26 mouse cellular contexts compared by ENCODE assay signal in genomic region chr11:100140966-100141365, GRCm38 (mm10). TPM values are rescaled to one million over a fixed set of nuclear protein-coding genes. Genes with fewer than 3 reads are reported as not detected.
A peak's percentile ranks its signal among the peaks of the same experiment; 100 is the strongest.
DNase-seq lines count a peak whose midpoint lies in the region; ATAC-seq lines count a peak whose summit lies in the region.
"Had no signal": no experiment of that assay in that cellular context is flagged by ENCODE, and none has a peak within 500 bp of the region (broad histone marks: within the 10 kb centered on the region; RNA-seq: fewer than 3 reads in every experiment).

No protein-coding gene starts in this region.

- H3K27me3 ChIP-seq in stomach, embryonic 15.5 days (replicated peaks): peaks cover 13% of the 10 kb centered on the region; the same call in 1 of the 2 replicates

- 71% methylated on average over 21 of the region's 21 CpGs for WGBS in stomach, embryonic 15.5 days

- H3K4me1 ChIP-seq in stomach, embryonic 15.5 days: peaks cover 10% of the 10 kb centered on the region; the same call in 1 of the 2 replicates

- no peaks in the 10 kb centered on the region for H3K9me3 ChIP-seq in stomach, embryonic 15.5 days

- no peak for ATAC-seq in stomach, embryonic 15.5 days (ENCODE audit: insufficient read depth, low FRiP score, low read depth)
- ATAC-seq: forebrain, embryonic 14.5 days; liver, postnatal 0 days had no signal

- peak overlapping the region; percentile 32; the same call in 1 of the 2 replicates for H3K27ac ChIP-seq in stomach, embryonic 15.5 days
- H3K27ac ChIP-seq: hindbrain, embryonic 14.5 days had no signal

- 0 out of 2 replicates have a peak overlapping the region, but pooled peaks have one; percentile 23 for H3K4me2 ChIP-seq in stomach, embryonic 15.5 days
- H3K4me2 ChIP-seq: heart, embryonic 11.5 days; hindbrain, embryonic 14.5 days had no signal

- no peak overlapping the region for H3K4me3 ChIP-seq in stomach, embryonic 15.5 days (replicated peaks)
- H3K4me3 ChIP-seq: erythroblast, embryonic 14.5 days had no signal

- no peaks in the 10 kb centered on the region for H3K36me3 ChIP-seq in stomach, embryonic 15.5 days

- intact Hi-C loops in gastrocnemius, postnatal 14 days (cut with DNase I; ENCODE audit: low total_unique reads): no loop called here

- no peak overlapping the region for H3K9ac ChIP-seq in stomach, embryonic 15.5 days
- H3K9ac ChIP-seq: hindbrain, embryonic 14.5 days; liver, postnatal 0 days had no signal

- DNase-seq in adrenal gland, postnatal 25 days: peak; percentile 4
- no peak for DNase-seq in adrenal gland, adult (ENCODE audit: inconsistent age in 2 of 2, low spot score in 1 of 2)
- peak; percentile 7 for DNase-seq in kidney, adult 9 months
- DNase-seq in kidney, postnatal 4 days: no peak
- peak; percentile 25 for DNase-seq in gastrocnemius, postnatal 14 days
- DNase-seq in layer of hippocampus, adult 8-10 months (ENCODE audit: low spot score in 2 of 2): no peak
- DNase-seq in layer of hippocampus, adult 9-11 months: no peak
- DNase-seq: cerebellum, adult 18-20 months; kidney, postnatal 10 days; liver; liver, postnatal 0 days; lung, postnatal 14 days; right cerebral cortex, adult 18-20 months; thymus, postnatal 36 days had no signal

RNA-seq across cellular contexts. Expression of gene Krt15, which starts 5.2 kb away (rescaled TPM):
- total RNA-seq in adrenal gland, postnatal 25 days (2021): not detected in 2 replicates
- not detected for total RNA-seq in gastrocnemius, postnatal 14 days (2021)
- 698 and 1,006 TPM in 2 replicates for polyA plus RNA-seq in stomach, embryonic 15.5 days (2015; fragmentation: Nextera tagmentation; extraction: Ambion mirVana)
- 1 to 10 TPM in 1 of 4 experiments, under 1 TPM in 2, not detected in 1; 0.29 to 1.4 (median 0.60) TPM for total RNA-seq in layer of hippocampus, adult 8-10 months (2022)
- total RNA-seq: heart, postnatal 25 days; left cerebral cortex, postnatal 36 days had no signal
- polyA plus RNA-seq: spleen, adult 2 months had no signal

RNA-seq across cellular contexts. Expression of gene Krt19, which starts 7.5 kb away (rescaled TPM):
- total RNA-seq in adrenal gland, postnatal 25 days (2021): 0.82 and 1.4 TPM in 2 replicates
- total RNA-seq in gastrocnemius, postnatal 14 days (2021): under 1 TPM; 0.38 to 0.51 TPM
- 796 and 889 TPM in 2 replicates for polyA plus RNA-seq in stomach, embryonic 15.5 days (2015; fragmentation: Nextera tagmentation; extraction: Ambion mirVana)
- under 1 TPM in 3 of 4 experiments, not detected in 1; 0.22 to 0.59 (median 0.43) TPM for total RNA-seq in layer of hippocampus, adult 8-10 months (2022)
- total RNA-seq: left cerebral cortex, postnatal 36 days had no signal
- polyA plus RNA-seq: erythroblast, embryonic 14.5 days had no signal

RNA-seq across cellular contexts. Expression of gene Krt13, which starts 19.6 kb away (rescaled TPM):
- not detected in 2 replicates for total RNA-seq in adrenal gland, postnatal 25 days (2021)
- not detected for total RNA-seq in gastrocnemius, postnatal 14 days (2021)
- polyA plus RNA-seq in stomach, embryonic 15.5 days (2015; fragmentation: Nextera tagmentation; extraction: Ambion mirVana): 397 and 779 TPM in 2 replicates
- total RNA-seq in layer of hippocampus, adult 8-10 months (2022): not detected
- total RNA-seq: heart, postnatal 25 days; layer of hippocampus, postnatal 25 days; left cerebral cortex, postnatal 36 days; midbrain, postnatal 0 days had no signal
- polyA plus RNA-seq: embryonic facial prominence, embryonic 11.5 days; erythroblast, embryonic 14.5 days; forebrain, embryonic 14.5 days; heart, embryonic 11.5 days; hindbrain, embryonic 14.5 days; liver, postnatal 0 days; midbrain, postnatal 0 days; testis, adult 2 months had no signal

RNA-seq across cellular contexts. Expression of gene Krt36, which starts 35.5 kb away (rescaled TPM):
- total RNA-seq in adrenal gland, postnatal 25 days (2021): 0.18 TPM in 1 of 2 replicates, not detected in the other
- not detected for total RNA-seq in gastrocnemius, postnatal 14 days (2021)
- 0.13 and 0.37 TPM in 2 replicates for polyA plus RNA-seq in stomach, embryonic 15.5 days (2015; fragmentation: Nextera tagmentation; extraction: Ambion mirVana)
- not detected for total RNA-seq in layer of hippocampus, adult 8-10 months (2022)
- total RNA-seq: heart, postnatal 25 days; layer of hippocampus, postnatal 25 days; left cerebral cortex, postnatal 36 days had no signal
- polyA plus RNA-seq: erythroblast, embryonic 14.5 days; forebrain, embryonic 14.5 days; heart, embryonic 11.5 days; hindbrain, embryonic 14.5 days; liver, postnatal 0 days; midbrain, postnatal 0 days; spleen, adult 2 months; testis, adult 2 months had no signal

RNA-seq across cellular contexts. Expression of gene Krt35, which starts 44.9 kb away (rescaled TPM):
- not detected in 2 replicates for total RNA-seq in adrenal gland, postnatal 25 days (2021)
- not detected for total RNA-seq in gastrocnemius, postnatal 14 days (2021)
- polyA plus RNA-seq in stomach, embryonic 15.5 days (2015; fragmentation: Nextera tagmentation; extraction: Ambion mirVana): 0.32 TPM in 1 of 2 replicates, not detected in the other
- not detected for total RNA-seq in layer of hippocampus, adult 8-10 months (2022)
- total RNA-seq: heart, postnatal 25 days; layer of hippocampus, postnatal 25 days; left cerebral cortex, postnatal 36 days had no signal
- polyA plus RNA-seq: embryonic facial prominence, embryonic 11.5 days; erythroblast, embryonic 14.5 days; forebrain, embryonic 14.5 days; heart, embryonic 11.5 days; hindbrain, embryonic 14.5 days; liver, postnatal 0 days; midbrain, postnatal 0 days; spleen, adult 2 months; testis, adult 2 months had no signal

Comparison
In these comparisons a context has a peak if more than half of its experiments do, and no peak if none do; other contexts are left out.
1. DNase-seq: peak in adrenal gland, postnatal 25 days (single experiment), kidney, adult 9 months (single experiment) and gastrocnemius, postnatal 14 days (single experiment); none in adrenal gland, adult (0 of 2), kidney, postnatal 4 days (0 of 2), layer of hippocampus, adult 8-10 months (0 of 2) and layer of hippocampus, adult 9-11 months (single experiment).